Mouse (Mus musculus) gastrocnemius, postnatal 4 days (tissue): ENCODE data around the gene Grk1. TPM values are rescaled to one million over a fixed set of nuclear protein-coding genes. Genes with fewer than 3 reads are reported as not detected.

ENCODE experiments used
- total RNA-seq, 2 experiments: library from RNA; stranded (reverse); gene quantifications; 2 replicates each; pipeline ENCODE4 v1.2.3; 2021

The Grk1 gene
- total RNA-seq, 2 experiments from 2014 or later = not detected

Other genes starting within 250 kb of the Grk1 start
- 100 to 1,000 TPM; 265 to 276 TPM for gene Lamp1, start 245.9 kb upstream of the Grk1 start, total RNA-seq
- gene Grtp1, start 204.5 kb upstream of the Grk1 start, total RNA-seq = 10 to 100 TPM in 1 of 2 experiments, 1 to 10 TPM in 1; 8.2 to 10.6 TPM
- 10 to 100 TPM; 78.0 to 80.2 TPM for gene Adprhl1, start 150.9 kb upstream of the Grk1 start, total RNA-seq
- gene Dcun1d2, start 117.0 kb upstream of the Grk1 start, total RNA-seq = 10 to 100 TPM; 28.5 to 29.2 TPM
- 10 to 100 TPM; 21.7 to 22.6 TPM for gene Tmco3, start 116.9 kb upstream of the Grk1 start, total RNA-seq
- gene Tfdp1, start 66.3 kb upstream of the Grk1 start, total RNA-seq = 10 to 100 TPM; 75.5 to 81.2 TPM
- gene Atp4b, start 8.3 kb upstream of the Grk1 start, total RNA-seq = not detected
- gene Tmem255b, start 30.1 kb downstream of the Grk1 start, total RNA-seq = 1 to 10 TPM; 3.0 to 5.5 TPM
- 100 to 1,000 TPM; 111 to 121 TPM for gene Gas6, start 89.4 kb downstream of the Grk1 start, total RNA-seq
- gene 1700029H14Rik, start 157.4 kb downstream of the Grk1 start, total RNA-seq = under 1 TPM in 1 of 2 experiments, not detected in 1; 0.26 TPM